In genomic region chr6:30302781-30303631, GRCm38 (mm10) we compare ENCODE assay signal across 8 mouse cellular contexts. TPM values are rescaled to one million over a fixed set of nuclear protein-coding genes. Genes with fewer than 3 reads are reported as not detected.
A peak's percentile ranks its signal among the peaks of the same experiment; 100 is the strongest.
DNase-seq lines count a peak whose midpoint lies in the region; ATAC-seq and TF ChIP-seq lines count a peak whose summit lies in the region.

No protein-coding gene starts in this region.

- H3K36me3 ChIP-seq in heart, embryonic 16.5 days (ENCODE audit: control insufficient read depth, insufficient read depth): peaks cover 3% of the 10 kb centered on the region; the same call in 1 of the 2 replicates
- H3K36me3 ChIP-seq in lung, postnatal 0 days (ENCODE audit: insufficient read depth, low read length): no peaks in the 10 kb centered on the region

- 1% methylated on average over 11 of the region's 11 CpGs for WGBS in heart, embryonic 16.5 days
- under 1% methylated on average over 11 of the region's 11 CpGs for WGBS in lung, postnatal 0 days

- H3K27ac ChIP-seq in embryonic fibroblast, embryonic 13.5 days (ENCODE audit: insufficient read depth, low read length): peak overlapping the region; percentile 58
- H3K27ac ChIP-seq in heart, embryonic 16.5 days (ENCODE audit: low read length): peak overlapping the region; percentile 95
- H3K27ac ChIP-seq in lung, postnatal 0 days (ENCODE audit: low read length): peak overlapping the region; percentile 91

- no peak; the same call in 1 of the 2 replicates for TF ChIP-seq EP300 in lung, postnatal 0 days (IDR thresholded peaks at IDR 0.05)

- H3K9ac ChIP-seq in heart, embryonic 16.5 days (ENCODE audit: low read length): peak overlapping the region; percentile 72
- peak overlapping the region; percentile 84 for H3K9ac ChIP-seq in lung, postnatal 0 days (replicated peaks; ENCODE audit: low read depth)

- H3K4me2 ChIP-seq in heart, embryonic 16.5 days (ENCODE audit: low read depth, low read length): peak overlapping the region; percentile 82
- H3K4me2 ChIP-seq in lung, postnatal 0 days (replicated peaks; ENCODE audit: low read depth, low read length): peak overlapping the region; percentile 71

- no peaks in the 10 kb centered on the region for H3K9me3 ChIP-seq in heart, embryonic 16.5 days (replicated peaks; ENCODE audit: control insufficient read depth, low read length)
- no peaks in the 10 kb centered on the region for H3K9me3 ChIP-seq in lung, postnatal 0 days (ENCODE audit: low read length)

- DNase-seq in CD4-positive helper T cell, adult 2 months (ENCODE audit: low read depth, low spot score): peak; percentile 47
- DNase-seq in adrenal gland, adult 8-10 months: peak; percentile 56
- peak; percentile 59 to 71 for DNase-seq in kidney, postnatal 25 days
- DNase-seq in lung, postnatal 0 days (ENCODE audit: low spot score): peak; percentile 59
- DNase-seq in right cerebral cortex, postnatal 14 days: peak; percentile 30

- no peak for TF ChIP-seq POLR2A in embryonic fibroblast, embryonic 13.5 days (IDR thresholded peaks at IDR 0.05; ENCODE audit: low read depth, low read length)

- H3K27me3 ChIP-seq in heart, embryonic 16.5 days (ENCODE audit: control insufficient read depth, insufficient read depth, low read length): no peaks in the 10 kb centered on the region
- no peaks in the 10 kb centered on the region for H3K27me3 ChIP-seq in lung, postnatal 0 days (replicated peaks; ENCODE audit: insufficient read depth, low read length)

- peaks cover 3% of the 10 kb centered on the region; the same call in 1 of the 2 replicates for H3K4me1 ChIP-seq in embryonic fibroblast, embryonic 13.5 days (ENCODE audit: control insufficient read depth, insufficient read depth, low read length)
- peaks cover 28% of the 10 kb centered on the region for H3K4me1 ChIP-seq in heart, embryonic 16.5 days (ENCODE audit: control insufficient read depth, insufficient read depth, low read length)
- H3K4me1 ChIP-seq in lung, postnatal 0 days (ENCODE audit: insufficient read depth, low read depth, low read length): peaks cover 8% of the 10 kb centered on the region

- ATAC-seq in heart, embryonic 16.5 days (replicated peaks; ENCODE audit: extremely low read depth, insufficient read depth, low FRiP score): no peak
- no peak for ATAC-seq in lung, postnatal 0 days
- ATAC-seq in granulocyte monocyte progenitor cell, adult 5-6 weeks (replicated peaks; ENCODE audit: poor library complexity, severe bottlenecking): no peak

- peak overlapping the region; percentile 85 for H3K4me3 ChIP-seq in embryonic fibroblast, embryonic 13.5 days (ENCODE audit: insufficient read depth, low read length)
- H3K4me3 ChIP-seq in heart, embryonic 16.5 days (ENCODE audit: low read length): peak overlapping the region; percentile 56
- peak overlapping the region; percentile 80 for H3K4me3 ChIP-seq in lung, postnatal 0 days (ENCODE audit: low read depth, low read length)

- no peak for TF ChIP-seq CTCF in embryonic fibroblast, embryonic 13.5 days (IDR thresholded peaks at IDR 0.05; ENCODE audit: borderline replicate concordance, insufficient read depth, low read length)
- no peak for TF ChIP-seq CTCF in lung, postnatal 0 days (IDR thresholded peaks at IDR 0.05)

RNA-seq across cellular contexts. Expression of gene Ube2h, which starts 1.3 kb away (rescaled TPM):
- total RNA-seq in adrenal gland, adult 8-10 months (2022): 100 to 1,000 TPM in 3 of 4 experiments, 10 to 100 TPM in 1; 97.5 to 131 (median 112) TPM
- 84.0 and 92.8 TPM in 2 replicates for polyA plus RNA-seq in embryonic fibroblast, embryonic 13.5 days (2011; ENCODE audit: insufficient read length, low read depth, missing spikeins)
- polyA plus RNA-seq in heart, embryonic 16.5 days (2015; fragmentation: Nextera tagmentation; extraction: Ambion mirVana): 43.3 and 45.9 TPM in 2 replicates
- polyA plus RNA-seq in lung, postnatal 0 days (2015; fragmentation: Nextera tagmentation; extraction: Ambion mirVana): 34.5 and 40.3 TPM in 2 replicates
- 6.4 and 7.9 TPM in 2 replicates for total RNA-seq in granulocyte monocyte progenitor cell, adult 5-6 weeks (2014; fragmentation: Nextera tagmentation)
- 4.4 and 6.5 TPM in 2 replicates for total RNA-seq in granulocyte monocyte progenitor cell, adult 5-6 weeks (2017)
